Mouse (Mus musculus): ENCODE measurements at regions not wholly inside any gene's neighbourhood (a gene's known extent, or its start where the extent isn't known, plus 50 kb on each side); places are given as distances from the start of the nearest gene placed in this dataset.

DNA sequence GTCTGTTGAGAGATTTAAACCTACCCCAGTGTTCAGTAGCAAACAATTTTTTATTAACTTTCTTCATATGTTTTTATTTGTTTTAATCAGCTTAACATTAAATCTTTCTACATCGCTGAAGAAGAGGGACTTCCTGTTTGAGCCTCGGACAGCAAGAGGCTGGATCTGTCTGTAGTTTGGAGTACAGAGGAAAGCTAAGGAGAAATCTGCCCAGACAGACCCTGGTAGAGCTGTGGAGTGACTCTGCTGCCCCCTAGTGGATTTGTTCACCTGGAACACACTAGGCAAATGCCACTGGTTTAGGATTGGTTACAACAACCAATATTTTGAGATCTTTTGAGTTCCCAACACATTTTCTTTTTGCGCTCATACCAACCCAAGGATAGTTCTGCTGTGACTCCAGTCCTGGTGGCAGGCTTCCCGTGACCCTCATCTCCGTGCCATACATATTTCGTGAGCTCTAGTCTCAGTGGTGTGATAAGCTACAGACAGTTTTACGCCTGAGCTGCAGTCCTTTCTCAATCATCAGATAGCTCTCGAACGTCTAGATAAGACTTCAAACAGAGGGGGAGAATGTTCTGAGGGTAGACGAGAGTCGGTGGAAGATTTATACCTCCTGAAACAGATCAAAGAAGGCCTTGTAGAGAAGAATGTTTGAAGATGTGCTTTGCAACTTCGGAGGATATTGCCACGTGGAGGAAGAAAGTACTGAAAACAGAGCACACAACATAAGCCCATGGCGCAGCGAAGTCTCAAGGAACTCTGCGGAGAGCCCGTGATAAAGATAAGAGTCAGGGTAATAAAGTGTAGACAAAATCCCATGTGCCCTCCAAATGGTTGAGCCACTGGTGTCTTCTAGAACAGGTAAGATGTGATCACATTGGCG lies 119.0 kb upstream of the Nabp1 start:
- TF ChIP-seq CTCF (IDR thresholded peaks at IDR 0.05; ENCODE audit: borderline replicate concordance, insufficient read depth, low read depth, low read length): peak; percentile 88
- no peak for TF ChIP-seq POLR2A (IDR thresholded peaks at IDR 0.05; ENCODE audit: borderline replicate concordance, insufficient read depth, low read length)
